Mouse (Mus musculus) cerebellum, postnatal 25 days (tissue): ENCODE results near the gene Cox11.

Experiments
- DNase-seq, 2 experiments: peaks; one replicate each; pipeline ENCODE4 v3.0.0; 2021; ENCODE audit warnings: mixed read lengths in 2 of 2

The Cox11 gene

DNA sequence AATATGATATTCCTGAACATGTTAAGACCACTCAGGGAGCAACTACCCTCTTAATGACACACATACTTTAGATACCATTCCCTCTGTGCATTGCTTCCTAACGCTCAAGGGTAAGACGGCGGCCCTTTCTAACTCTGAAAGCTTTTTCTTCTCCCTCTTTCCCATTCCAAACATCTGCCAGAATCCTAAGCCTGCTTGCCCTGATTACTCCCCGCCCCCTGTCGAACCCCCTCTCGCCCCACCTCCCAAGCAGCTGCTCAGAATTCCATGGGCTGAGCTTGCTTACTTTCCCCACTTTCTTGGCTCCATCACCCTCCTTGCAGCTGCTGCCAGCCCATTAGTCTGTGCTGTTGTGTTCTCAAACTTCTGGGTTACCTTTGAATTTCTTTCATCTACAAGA lies 27.2 kb downstream of the Cox11 start:
- no peak for DNase-seq

DNA sequence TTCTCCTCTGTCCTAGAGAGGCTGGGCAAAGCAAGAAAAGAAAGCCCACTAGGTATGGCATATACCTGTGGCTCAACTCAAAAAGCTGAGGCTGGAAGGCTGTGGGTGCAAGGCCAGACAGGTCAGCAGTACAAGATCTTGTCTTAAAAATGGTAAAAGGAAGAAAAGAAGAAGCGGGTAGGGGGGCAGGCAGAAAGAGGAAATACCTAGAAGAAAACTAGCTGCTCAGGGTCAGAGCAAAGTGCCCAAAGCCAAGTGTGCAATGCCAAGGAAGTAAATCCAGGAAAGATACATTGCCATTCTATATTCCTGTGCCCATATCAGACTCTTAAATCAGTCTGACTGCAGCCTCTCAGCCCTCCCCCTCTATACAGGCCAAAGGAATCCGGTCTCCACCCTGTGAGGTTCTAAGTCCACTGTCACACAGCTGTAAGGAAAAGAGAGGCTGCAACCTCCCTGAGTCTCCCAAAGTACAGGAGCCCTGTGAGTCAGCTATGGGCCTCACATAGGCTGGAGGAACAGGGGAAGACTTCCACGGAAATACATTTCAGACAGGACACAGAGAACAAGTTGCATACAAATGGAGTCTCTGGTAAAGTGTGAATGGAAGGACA lies 28.3 kb downstream of the Cox11 start:
- no peak for DNase-seq

DNA sequence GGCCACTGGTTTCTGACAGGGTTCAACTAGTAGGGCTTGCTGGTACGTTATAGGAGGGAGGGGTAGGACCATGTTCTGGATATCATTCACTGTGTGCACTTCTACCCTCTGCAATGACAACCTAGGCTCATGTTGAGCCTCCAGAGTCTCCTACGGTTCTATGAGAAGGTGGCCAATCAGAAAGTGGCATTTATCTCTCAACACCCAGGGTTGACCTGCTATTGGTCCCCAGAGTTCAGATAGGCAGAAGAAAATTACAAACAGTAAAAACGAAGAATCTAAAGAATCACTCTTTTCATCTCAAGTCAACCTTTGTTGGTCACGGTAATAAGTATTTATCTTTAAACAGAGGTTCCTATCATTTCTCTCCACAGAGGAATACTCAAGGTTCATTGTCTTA lies 28.9 kb downstream of the Cox11 start:
- DNase-seq, result no peak

GRCm38 (mm10) chr11:90667325-90667724 lies 29.4 kb downstream of the Cox11 start:
- no peak for DNase-seq

DNA sequence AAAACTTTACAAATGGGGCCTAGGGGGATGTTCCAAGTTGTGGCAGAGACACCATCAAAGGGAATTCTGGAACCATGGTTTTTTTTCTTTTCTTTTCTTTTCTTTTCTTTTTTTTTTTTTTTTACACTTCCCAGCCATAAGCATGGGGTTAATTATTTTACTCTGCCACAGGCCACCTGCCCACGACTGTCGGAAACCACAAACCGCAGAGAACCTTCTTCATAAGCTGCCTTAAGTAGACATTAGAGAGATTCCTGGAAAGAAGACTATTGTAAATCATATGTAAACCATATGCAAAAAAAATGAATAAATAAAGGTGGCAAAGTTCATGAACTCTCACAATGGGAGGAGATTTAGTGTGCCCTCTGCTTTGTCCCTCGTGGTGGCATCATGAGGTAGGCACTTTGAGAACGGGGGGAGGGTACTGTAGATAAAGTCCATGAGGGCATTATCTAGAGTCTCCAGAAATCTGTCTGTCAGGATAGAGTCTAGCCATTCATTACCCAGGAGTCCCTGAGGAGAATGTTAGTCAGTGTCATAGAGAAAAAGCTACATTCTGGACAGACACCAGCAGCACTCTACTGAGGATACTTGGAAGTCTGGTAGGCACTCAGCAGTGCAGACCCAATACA lies 37.6 kb downstream of the Cox11 start:
- DNase-seq, result no peak

- no peak for DNase-seq
Measured at GRCm38 (mm10) chr11:90677027-90677426, 39.1 kb downstream of the Cox11 start.

DNA sequence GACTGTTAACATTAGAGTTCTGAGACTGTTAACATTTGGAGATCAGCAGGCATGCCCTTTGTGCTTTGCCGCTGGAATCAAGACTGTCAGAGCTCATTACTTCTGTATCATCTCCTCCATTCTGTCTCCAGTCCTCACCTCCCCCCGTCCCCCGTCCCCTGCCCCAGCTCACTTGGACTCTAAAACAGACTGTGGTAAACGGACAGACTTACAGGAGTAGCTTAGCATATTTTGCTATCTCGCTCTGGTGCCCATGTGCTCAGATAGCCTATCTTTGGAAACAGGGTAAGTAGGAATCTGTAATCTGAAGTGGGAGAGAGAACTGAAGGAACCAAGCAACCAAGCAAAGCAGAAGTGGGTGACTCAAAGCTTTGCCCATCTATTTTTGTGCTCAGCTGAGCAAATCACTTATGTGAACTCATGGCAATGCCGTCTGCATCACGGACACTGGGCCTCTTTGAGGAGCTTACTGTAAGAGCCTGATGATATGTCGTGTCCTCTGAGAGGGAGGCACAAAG lies 39.9 kb downstream of the Cox11 start:
- DNase-seq, result no peak

GRCm38 (mm10) chr11:90678582-90678981 lies 40.6 kb downstream of the Cox11 start:
- DNase-seq, result no peak

DNA sequence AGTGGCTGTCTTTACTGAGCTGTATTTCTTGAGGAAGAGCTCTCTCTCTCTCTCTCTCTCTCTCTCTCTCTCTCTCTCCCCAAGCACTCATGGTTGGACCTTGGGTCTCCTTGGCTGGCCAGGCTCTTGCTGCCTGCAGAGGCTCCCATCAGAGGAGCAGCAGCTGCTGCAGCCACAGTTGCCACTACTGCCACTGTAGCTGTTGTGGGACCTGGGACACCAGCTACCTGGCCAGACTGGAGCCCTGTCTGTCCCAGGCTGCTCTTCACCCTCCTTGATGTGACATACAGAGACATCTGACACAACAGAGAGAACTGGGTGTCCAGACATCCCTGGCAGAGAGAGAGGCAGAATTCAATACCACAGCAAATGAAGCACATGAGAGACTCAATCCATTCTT lies 43.2 kb downstream of the Cox11 start:
- no peak for DNase-seq

- DNase-seq, result no peak
Measured at GRCm38 (mm10) chr11:90684765-90685164, 46.8 kb downstream of the Cox11 start.

- no peak for DNase-seq
Measured at GRCm38 (mm10) chr11:90685196-90685595, 47.2 kb downstream of the Cox11 start.

GRCm38 (mm10) chr11:90686287-90687025 lies 48.5 kb downstream of the Cox11 start:
- peak in 1 of 2 experiments; percentile 10 for DNase-seq

GRCm38 (mm10) chr11:90687040-90687439 lies 49.1 kb downstream of the Cox11 start:
- DNase-seq, result no peak

- peak; percentile 83 to 87 for DNase-seq
Measured at GRCm38 (mm10) chr11:90687460-90688416, 49.8 kb downstream of the Cox11 start, which contains the start of gene Tom1l1. Tom1l1 (minus strand) TSS chr11:90688366.

- DNase-seq, result no peak
Measured at GRCm38 (mm10) chr11:90690361-90690760, 52.4 kb downstream of the Cox11 start.

DNA sequence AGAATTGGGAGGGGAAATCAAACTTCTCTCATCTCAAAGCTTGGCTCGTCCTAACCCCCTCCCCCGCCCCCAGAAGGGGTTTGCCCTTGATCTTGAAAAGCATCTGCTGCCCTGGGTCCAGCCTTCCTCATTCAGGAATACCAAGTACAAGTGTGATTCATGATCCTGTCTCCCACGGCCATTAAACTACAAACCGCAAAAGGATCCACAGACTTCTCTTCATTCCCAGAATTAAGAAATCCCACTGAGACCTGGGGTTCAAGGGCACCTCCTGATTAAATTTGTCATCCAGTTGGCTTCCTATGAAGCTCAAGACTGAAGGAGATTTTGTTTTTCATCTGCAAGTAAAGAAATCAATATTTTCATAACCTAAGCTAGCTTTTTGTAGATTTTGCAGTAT lies 56.2 kb downstream of the Cox11 start:
- no peak for DNase-seq
